Mouse (Mus musculus) MEL (cell line): ENCODE measurements around the gene Gtf2ird1. TPM values are rescaled to one million over a fixed set of nuclear protein-coding genes. Genes with fewer than 3 reads are reported as not detected.
"Not testable (repeated sequence)": the region's sequence is repeated elsewhere in the genome, so short reads cannot be mapped to it uniquely, and the experiment has no call there.

Experiments
- DNase-seq: peaks from one replicate; pipeline ENCODE4 v3.0.0; 2011; ENCODE audit warnings: low read depth, low spot score
- H3K27ac ChIP-seq: 2 replicates; pipeline ENCODE4 v1.5.1; 2012; ENCODE audit warnings: low read depth, mild to moderate bottlenecking, control low read depth, low read length, moderate library complexity; ENCODE audit not compliant: control insufficient read depth
- H3K27me3 ChIP-seq, 2 experiments: fragments of 150-350 bp in 1 of 2; sonication (generic) in 1 of 2; 2 replicates each; pipeline ENCODE4 v1.6.1; 2012; ENCODE audit warnings: low read length in 2 of 2, mild to moderate bottlenecking in 2 of 2, improper control_type of control experiment in 1 of 2, moderate library complexity in 1 of 2; ENCODE audit not compliant: insufficient read depth in 2 of 2, control insufficient read depth in 1 of 2
- H3K36me3 ChIP-seq, 2 experiments: 2 replicates each; pipeline ENCODE4 v1.6.1; 2012 to 2014; ENCODE audit warnings: low read length in 2 of 2, improper control_type of control experiment in 1 of 2, inconsistent platforms in 1 of 2, mild to moderate bottlenecking in 1 of 2; ENCODE audit not compliant: insufficient read depth in 2 of 2, control insufficient read depth in 1 of 2
- H3K4me1 ChIP-seq, 2 experiments: fragments of 150-350 bp in 1 of 2; sonication (generic) in 1 of 2; 2 replicates each; pipeline ENCODE4 v1.6.1; 2012; ENCODE audit warnings: low read length in 2 of 2, improper control_type of control experiment in 1 of 2, mild to moderate bottlenecking in 1 of 2; ENCODE audit not compliant: insufficient read depth in 2 of 2, control insufficient read depth in 1 of 2
- H3K4me3 ChIP-seq, 2 experiments: fragments of 150-350 bp in 1 of 2; sonication (generic) in 1 of 2; 2 replicates each; pipeline ENCODE4 v1.5.1; 2012; ENCODE audit warnings: low read depth in 2 of 2, low read length in 2 of 2, mild to moderate bottlenecking in 2 of 2, moderate library complexity in 2 of 2, control low read depth in 1 of 2, improper control_type of control experiment in 1 of 2; ENCODE audit not compliant: control insufficient read depth in 1 of 2, insufficient read depth in 1 of 2
- H3K79me2 ChIP-seq: 2 replicates; pipeline ENCODE4 v1.6.1; 2012; ENCODE audit warnings: mild to moderate bottlenecking, low read length, moderate library complexity; ENCODE audit not compliant: control insufficient read depth, poor library complexity, insufficient read depth
- H3K9ac ChIP-seq: 2 replicates; pipeline ENCODE4 v1.6.1; 2012; ENCODE audit warnings: low read depth, mild to moderate bottlenecking, control low read depth, low read length, moderate library complexity; ENCODE audit not compliant: control insufficient read depth, poor library complexity, severe bottlenecking
- H3K9me3 ChIP-seq: fragments of 150-350 bp; sonication (generic); replicated peaks from 2 replicates; pipeline ENCODE4 v1.6.1; 2012; ENCODE audit warnings: mild to moderate bottlenecking, low read length, improper control_type of control experiment, moderate library complexity; ENCODE audit not compliant: insufficient read depth
- CHD1 ChIP-seq: IDR thresholded peaks from 2 replicates; pipeline ENCODE4 v1.6.1; 2012; ENCODE audit warnings: low read depth, mild to moderate bottlenecking, inconsistent platforms, low read length, improper control_type of control experiment
- ELF1 ChIP-seq: IDR thresholded peaks from 2 replicates; pipeline ENCODE4 v1.6.1; 2014; ENCODE audit warnings: low read depth, mild to moderate bottlenecking, inconsistent platforms, low read length, improper control_type of control experiment, moderate library complexity
- EP300 ChIP-seq, 2 experiments: IDR thresholded peaks; 2 replicates each; pipeline ENCODE4 v1.6.1; 2011; ENCODE audit warnings: improper control_type of control experiment in 2 of 2, low read length in 2 of 2, low read depth in 1 of 2, mild to moderate bottlenecking in 1 of 2
- GABPA ChIP-seq: IDR thresholded peaks from 2 replicates; pipeline ENCODE4 v1.6.1; 2012; ENCODE audit warnings: low read depth, mild to moderate bottlenecking, inconsistent platforms, low read length, improper control_type of control experiment, moderate library complexity
- GATA1 ChIP-seq: IDR thresholded peaks from 2 replicates; pipeline ENCODE4 v1.6.1; 2011; ENCODE audit warnings: low read depth, low read length, improper control_type of control experiment
- JUND ChIP-seq: IDR thresholded peaks from 2 replicates; pipeline ENCODE4 v1.6.1; 2011; ENCODE audit warnings: low read depth, mild to moderate bottlenecking, improper control_type of control experiment, low read length
- KAT2A ChIP-seq: conservative IDR thresholded peaks from 2 replicates; pipeline ENCODE4 v1.6.1; 2012; ENCODE audit warnings: low read depth, low read length, improper control_type of control experiment, inconsistent platforms
- MAZ ChIP-seq: IDR thresholded peaks from 2 replicates; pipeline ENCODE4 v1.6.1; 2012; ENCODE audit warnings: low read depth, mild to moderate bottlenecking, inconsistent platforms, low read length, improper control_type of control experiment
- MEF2A ChIP-seq: IDR thresholded peaks from 2 replicates; pipeline ENCODE4 v1.6.1; 2014; ENCODE audit warnings: low read depth, mild to moderate bottlenecking, inconsistent platforms, low read length, improper control_type of control experiment; ENCODE audit not compliant: poor library complexity, insufficient replicate concordance, severe bottlenecking; ENCODE audit errors: extremely low read depth
- MXI1 ChIP-seq: IDR thresholded peaks from 2 replicates; pipeline ENCODE4 v1.6.1; 2011; ENCODE audit warnings: mild to moderate bottlenecking, low read depth, low read length, improper control_type of control experiment
- MYB ChIP-seq: IDR thresholded peaks from 2 replicates; pipeline ENCODE4 v1.6.1; 2011; ENCODE audit warnings: mild to moderate bottlenecking, low read depth, low read length, improper control_type of control experiment
- MYC ChIP-seq: IDR thresholded peaks from 2 replicates; pipeline ENCODE4 v1.6.1; 2011; ENCODE audit warnings: low read depth, mild to moderate bottlenecking, low read length, improper control_type of control experiment, moderate library complexity
- NELFE ChIP-seq: IDR thresholded peaks from 2 replicates; pipeline ENCODE4 v1.6.1; 2011; ENCODE audit warnings: low read depth, low read length, improper control_type of control experiment
- POLR2A ChIP-seq, 2 experiments: IDR thresholded peaks; 2 replicates each; pipeline ENCODE4 v1.6.1; 2011 to 2012; ENCODE audit warnings: low read length in 2 of 2, mild to moderate bottlenecking in 2 of 2, control low read depth in 1 of 2, improper control_type of control experiment in 1 of 2, low read depth in 1 of 2, moderate library complexity in 1 of 2; ENCODE audit not compliant: control insufficient read depth in 1 of 2, insufficient read depth in 1 of 2, poor library complexity in 1 of 2
- POLR2AphosphoS2 ChIP-seq: IDR thresholded peaks from 2 replicates; pipeline ENCODE4 v1.6.1; 2011; ENCODE audit warnings: low read length, improper control_type of control experiment
- RAD21 ChIP-seq: IDR thresholded peaks from 2 replicates; pipeline ENCODE4 v1.6.1; 2011; ENCODE audit warnings: mild to moderate bottlenecking, low read depth, low read length, improper control_type of control experiment
- RCOR1 ChIP-seq: IDR thresholded peaks from 2 replicates; pipeline ENCODE4 v1.6.1; 2012; ENCODE audit warnings: low read depth, mild to moderate bottlenecking, inconsistent platforms, low read length, improper control_type of control experiment
- TAL1 ChIP-seq: IDR thresholded peaks from 2 replicates; pipeline ENCODE4 v1.6.1; 2012; ENCODE audit warnings: mild to moderate bottlenecking, inconsistent platforms, low read length, moderate library complexity, mixed read lengths
- TBP ChIP-seq: IDR thresholded peaks from 2 replicates; pipeline ENCODE4 v1.8.0; 2011; ENCODE audit warnings: low read depth, low read length, improper control_type of control experiment
- UBTF ChIP-seq: IDR thresholded peaks from 2 replicates; pipeline ENCODE4 v1.6.1; 2012; ENCODE audit warnings: low read depth, mild to moderate bottlenecking, inconsistent platforms, low read length, improper control_type of control experiment, moderate library complexity, borderline replicate concordance; ENCODE audit not compliant: insufficient read depth
- USF2 ChIP-seq, 2 experiments: IDR thresholded peaks; 2 replicates each; pipeline ENCODE4 v1.6.1; 2011 to 2012; ENCODE audit warnings: improper control_type of control experiment in 2 of 2, low read length in 2 of 2, borderline replicate concordance in 1 of 2, inconsistent platforms in 1 of 2, low read depth in 1 of 2, mild to moderate bottlenecking in 1 of 2; ENCODE audit not compliant: insufficient read depth in 1 of 2
- ZKSCAN1 ChIP-seq: IDR thresholded peaks from 2 replicates; pipeline ENCODE4 v1.6.1; 2012; ENCODE audit warnings: low read depth, mild to moderate bottlenecking, inconsistent platforms, low read length, improper control_type of control experiment, moderate library complexity
- ZMIZ1 ChIP-seq: IDR thresholded peaks from 2 replicates; pipeline ENCODE4 v1.6.1; 2012; ENCODE audit warnings: low read depth, mild to moderate bottlenecking, inconsistent platforms, low read length, improper control_type of control experiment, moderate library complexity
- ZNF384 ChIP-seq: IDR thresholded peaks from 2 replicates; pipeline ENCODE4 v1.6.1; 2012; ENCODE audit warnings: low read depth, mild to moderate bottlenecking, inconsistent platforms, low read length, improper control_type of control experiment
- polyA plus RNA-seq, 2 experiments: library from polyadenylated mRNA; stranded (reverse) in 1 of 2; unstranded in 1 of 2; fragments of >175 nt in 1 of 2; fragments of >200 nt in 1 of 2; gene quantifications; 2 replicates each; pipeline versions ENCODE4 v1.2.1 to v1.2.4; 2012; ENCODE audit warnings: low replicate concordance in 2 of 2, low read depth in 1 of 2; ENCODE audit not compliant: insufficient read length in 2 of 2, insufficient read depth in 1 of 2, missing spikeins in 1 of 2
- total RNA-seq: library from RNA; depleted of rRNA; stranded (reverse); fragments of 300-350 nt; gene quantifications from 2 replicates; pipeline ENCODE4 v1.2.3, GENCODE M21; 2012

Gtf2ird1 gene
- total and polyA plus RNA-seq, 3 experiments, result 15.2 to 54.7 TPM; not detected in 1

DNA sequence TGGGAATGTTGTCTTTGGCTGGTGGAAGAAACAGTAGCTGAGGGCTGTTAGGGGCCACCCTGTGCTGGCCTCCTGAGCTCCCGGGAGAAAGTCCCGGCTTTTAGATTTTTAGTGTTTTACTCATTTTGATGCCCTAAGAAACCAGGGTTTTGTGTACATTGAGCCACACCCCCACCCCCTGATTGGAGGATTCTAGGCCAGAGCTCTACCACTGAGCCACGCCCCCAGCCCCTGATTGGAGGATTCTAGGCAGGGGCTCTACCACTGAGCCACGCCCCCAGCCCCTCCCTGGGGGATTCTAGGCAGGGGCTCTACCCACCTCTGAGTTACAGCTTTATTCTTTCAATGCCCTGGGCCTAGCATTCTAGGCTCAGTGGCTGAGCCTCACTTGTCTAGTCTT lies 97.4 kb downstream of the Gtf2ird1 start:
- no peak overlapping the region for H3K9ac ChIP-seq

DNA sequence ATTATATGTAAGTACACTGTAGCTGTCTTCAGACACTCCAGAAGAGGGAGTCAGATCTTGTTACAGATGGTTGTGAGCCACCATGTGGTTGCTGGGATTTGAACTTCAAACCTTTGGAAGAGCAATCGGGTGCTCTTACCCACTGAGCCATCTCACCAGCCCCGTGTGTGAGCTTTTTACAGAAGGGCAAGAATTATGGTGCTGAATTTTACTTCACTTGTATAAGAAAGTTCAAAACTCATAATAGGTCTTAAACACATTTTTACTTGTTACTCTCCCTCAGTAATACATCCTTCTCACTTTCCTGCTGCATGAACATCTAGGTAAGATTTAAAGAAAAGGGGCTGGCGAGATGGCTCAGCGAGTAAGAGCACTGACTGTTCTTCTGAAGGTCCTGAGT lies 101.1 kb downstream of the Gtf2ird1 start:
- not testable (repeated sequence) for H3K4me3 ChIP-seq, H3K4me1 ChIP-seq, H3K27me3 ChIP-seq, H3K79me2 ChIP-seq, H3K9ac ChIP-seq, H3K27ac ChIP-seq, H3K36me3 ChIP-seq, H3K9me3 ChIP-seq, DNase-seq
- TF ChIP-seq TBP, result peak; percentile 83

More for the DNA sequence above, 97.4 kb downstream of the Gtf2ird1 start:
- H3K79me2 ChIP-seq, result no peaks in the 10 kb centered on the region
- TF ChIP-seq TBP (no peak), KAT2A (no peak), RAD21 (no peak), ZKSCAN1 (no peak), POLR2A (IDR thresholded peaks at IDR 0.05; ENCODE audit: control insufficient read depth in 1 of 2, insufficient read depth in 1 of 2, low read depth in 1 of 2, low read length in 2 of 2, poor library complexity in 1 of 2) (no peak), ZMIZ1 (no peak), UBTF (no peak), NELFE (no peak), CHD1 (no peak), ELF1 (no peak), MAZ (no peak), MYB (no peak), GABPA (no peak), GATA1 (no peak)
- TF ChIP-seq, all 39 proteins: peak for 0
- no peaks in the 10 kb centered on the region for H3K36me3 ChIP-seq
- no peaks in the 10 kb centered on the region for H3K27me3 ChIP-seq
- H3K27ac ChIP-seq, result no peak overlapping the region
- peak; percentile 30 for DNase-seq
- no peaks in the 10 kb centered on the region for H3K9me3 ChIP-seq
- H3K4me3 ChIP-seq, result no peak overlapping the region
- H3K4me1 ChIP-seq, result no peaks in the 10 kb centered on the region

DNA sequence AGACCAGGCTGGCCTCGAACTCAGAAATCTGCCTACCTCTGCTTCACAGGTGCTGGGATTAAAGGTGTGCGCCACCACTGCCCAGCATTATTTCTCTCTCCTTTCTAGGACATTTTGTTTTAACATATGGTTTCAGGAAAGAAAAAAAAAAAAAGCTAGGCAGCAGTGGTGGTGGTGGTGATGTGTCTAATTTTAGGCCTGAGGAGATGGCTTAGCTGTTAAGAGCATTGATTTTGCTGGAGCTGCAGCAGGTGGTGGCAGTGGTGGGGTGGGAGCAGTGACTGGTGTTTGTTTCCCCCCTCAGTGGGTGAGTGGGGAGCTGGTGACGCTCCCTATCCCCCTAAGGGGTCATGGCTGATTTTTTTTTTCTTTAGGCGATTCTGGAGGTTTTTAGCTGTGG lies 103.4 kb downstream of the Gtf2ird1 start:
- Histone ChIP-seq H3K36me3 (peaks cover 0 to 4% of the 10 kb centered on the region in 2 experiments; a peak in 2 of 4 replicates), H3K4me3 (no peak overlapping the region), H3K27me3 (no peaks in the 10 kb centered on the region), H3K79me2 (no peaks in the 10 kb centered on the region), H3K9me3 (no peaks in the 10 kb centered on the region), H3K27ac (no peak overlapping the region), H3K9ac (no peak overlapping the region), H3K4me1 (peaks cover 4 to 7% of the 10 kb centered on the region in 2 experiments; a peak in 3 of 4 replicates)
- no peak for DNase-seq
- TF ChIP-seq POLR2AphosphoS2, result no peak
- TF ChIP-seq ZNF384, result no peak
- TF ChIP-seq ELF1, result no peak
- TF ChIP-seq JUND, result no peak
- TF ChIP-seq MYC, result no peak
- no peak for TF ChIP-seq RCOR1
- no peak for TF ChIP-seq TAL1
- TF ChIP-seq MEF2A, result no peak
- no peak for TF ChIP-seq MXI1
- TF ChIP-seq RAD21, result no peak
- TF ChIP-seq USF2 (IDR thresholded peaks at IDR 0.05; ENCODE audit: borderline replicate concordance in 1 of 2, insufficient read depth in 1 of 2, low read depth in 1 of 2, low read length in 2 of 2), result no peak
- no peak for TF ChIP-seq EP300 (IDR thresholded peaks at IDR 0.05; ENCODE audit: low read depth in 1 of 2, low read length in 2 of 2)
- TF ChIP-seq TBP, result no peak
